Mouse (Mus musculus): ENCODE measurements around the gene Gm45799. TPM values are rescaled to one million over a fixed set of nuclear protein-coding genes. Genes with fewer than 3 reads are reported as not detected.

The Gm45799 gene
- total and polyA plus RNA-seq, 3 experiments, result 0.78 to 188 (median 2.0) TPM

- Histone ChIP-seq H3K4me3 (no peak overlapping the region), H3K27ac (no peak overlapping the region), H3K36me3 (ENCODE audit: control insufficient read depth, insufficient read depth, low read length) (peaks cover 5% of the 10 kb centered on the region), H3K9ac (ENCODE audit: low read depth, low read length) (no peak overlapping the region), H3K27me3 (ENCODE audit: control insufficient read depth, insufficient read depth, low read length) (no peaks in the 10 kb centered on the region), H3K4me1 (ENCODE audit: control insufficient read depth, insufficient read depth, low read length) (peaks cover 3% of the 10 kb centered on the region), H3K79me2 (replicated peaks; ENCODE audit: control insufficient read depth, insufficient read depth, low read length) (no peaks in the 10 kb centered on the region)
- intact Hi-C loops (cut with DNase I), result no loop called here
- WGBS, result 31% methylated on average over 1 of the region's 1 CpGs
- DNase-seq, result no peak
- TF ChIP-seq POLR2A (IDR thresholded peaks at IDR 0.05; ENCODE audit: insufficient read depth, low read depth, low read length) (no peak), EP300 (IDR thresholded peaks at IDR 0.05; ENCODE audit: insufficient read depth, low read depth, low read length) (no peak), CTCF (IDR thresholded peaks at IDR 0.05) (no peak)
Observed at GRCm38 (mm10) chr7:105615720-105616119, 24.6 kb upstream of the Gm45799 start.

DNA sequence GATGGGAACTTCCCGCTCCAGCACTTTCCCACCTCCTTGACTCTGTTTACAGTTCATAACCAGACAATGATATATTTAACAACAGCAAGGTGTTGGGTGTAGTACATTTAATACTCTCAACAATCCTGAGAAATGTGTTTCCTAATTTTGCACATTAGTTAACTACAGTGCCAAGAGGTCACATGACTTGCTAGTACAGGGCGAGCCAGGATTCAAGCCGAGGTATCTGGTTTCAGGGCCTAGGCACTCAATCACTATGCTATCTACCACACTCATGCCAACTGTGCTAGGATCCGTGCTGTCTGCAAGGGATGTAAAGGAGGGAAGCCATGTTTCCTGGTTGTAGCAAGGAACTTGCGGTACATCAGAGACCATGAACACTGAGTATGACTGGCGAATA is 23.8 kb upstream of the Gm45799 start:
- H3K27ac ChIP-seq, result no peak overlapping the region
- TF ChIP-seq CTCF (IDR thresholded peaks at IDR 0.05) (no peak), POLR2A (IDR thresholded peaks at IDR 0.05; ENCODE audit: insufficient read depth, low read depth, low read length) (no peak), EP300 (IDR thresholded peaks at IDR 0.05; ENCODE audit: insufficient read depth, low read depth, low read length) (no peak)
- no peak overlapping the region for H3K9ac ChIP-seq (ENCODE audit: low read depth, low read length)
- no peaks in the 10 kb centered on the region for H3K79me2 ChIP-seq (replicated peaks; ENCODE audit: control insufficient read depth, insufficient read depth, low read length)
- DNase-seq, result no peak
- 54% methylated on average over 6 of the region's 6 CpGs for WGBS
- peaks cover 5% of the 10 kb centered on the region for H3K36me3 ChIP-seq (ENCODE audit: control insufficient read depth, insufficient read depth, low read length)
- no peaks in the 10 kb centered on the region for H3K27me3 ChIP-seq (ENCODE audit: control insufficient read depth, insufficient read depth, low read length)
- intact Hi-C loops (cut with DNase I), result no loop called here
- H3K4me3 ChIP-seq, result no peak overlapping the region
- peaks cover 3% of the 10 kb centered on the region for H3K4me1 ChIP-seq (ENCODE audit: control insufficient read depth, insufficient read depth, low read length)

- TF ChIP-seq EP300 (IDR thresholded peaks at IDR 0.05; ENCODE audit: insufficient read depth, low read depth, low read length) (no peak), POLR2A (IDR thresholded peaks at IDR 0.05; ENCODE audit: insufficient read depth, low read depth, low read length) (no peak), CTCF (IDR thresholded peaks at IDR 0.05) (no peak)
- Histone ChIP-seq H3K27me3 (ENCODE audit: control insufficient read depth, insufficient read depth, low read length) (no peaks in the 10 kb centered on the region), H3K4me3 (no peak overlapping the region), H3K27ac (no peak overlapping the region), H3K36me3 (ENCODE audit: control insufficient read depth, insufficient read depth, low read length) (peaks cover 5% of the 10 kb centered on the region), H3K9ac (ENCODE audit: low read depth, low read length) (no peak overlapping the region), H3K4me1 (ENCODE audit: control insufficient read depth, insufficient read depth, low read length) (peaks cover 3% of the 10 kb centered on the region), H3K79me2 (replicated peaks; ENCODE audit: control insufficient read depth, insufficient read depth, low read length) (no peaks in the 10 kb centered on the region)
- DNase-seq, result no peak
- WGBS, result 96% methylated on average over 22 of the region's 22 CpGs
- intact Hi-C loops (cut with DNase I), result no loop called here
Observed at GRCm38 (mm10) chr7:105617810-105618209, 22.5 kb upstream of the Gm45799 start.

DNA sequence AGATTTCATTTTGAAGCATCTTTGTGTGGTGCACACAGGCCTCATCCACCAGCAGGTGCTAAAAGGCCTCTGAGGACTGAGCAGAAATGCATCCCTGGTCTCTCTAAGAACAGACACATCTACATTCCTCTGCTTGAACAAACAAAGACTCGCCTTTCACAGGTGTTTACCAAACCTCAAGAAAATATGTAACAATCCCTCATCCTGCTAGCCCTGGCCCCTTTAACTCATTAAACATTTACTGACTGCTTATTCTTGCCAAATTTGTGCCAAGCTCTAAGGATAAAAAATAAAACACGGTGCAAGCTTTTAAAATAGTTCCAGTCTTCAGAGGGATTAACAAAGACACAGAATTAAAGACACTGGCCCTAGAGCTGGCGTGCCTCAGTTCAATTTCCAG is 20.7 kb upstream of the Gm45799 start:
- no peak overlapping the region for H3K4me3 ChIP-seq
- no peaks in the 10 kb centered on the region for H3K79me2 ChIP-seq (replicated peaks; ENCODE audit: control insufficient read depth, insufficient read depth, low read length)
- intact Hi-C loops (cut with DNase I), result no loop called here
- H3K9ac ChIP-seq (ENCODE audit: low read depth, low read length), result no peak overlapping the region
- WGBS, result 91% methylated on average over 3 of the region's 3 CpGs
- TF ChIP-seq EP300 (IDR thresholded peaks at IDR 0.05; ENCODE audit: insufficient read depth, low read depth, low read length) (no peak), POLR2A (IDR thresholded peaks at IDR 0.05; ENCODE audit: insufficient read depth, low read depth, low read length) (no peak), CTCF (IDR thresholded peaks at IDR 0.05) (no peak)
- peaks cover 3% of the 10 kb centered on the region for H3K4me1 ChIP-seq (ENCODE audit: control insufficient read depth, insufficient read depth, low read length)
- peaks cover 5% of the 10 kb centered on the region for H3K36me3 ChIP-seq (ENCODE audit: control insufficient read depth, insufficient read depth, low read length)
- DNase-seq, result no peak
- no peaks in the 10 kb centered on the region for H3K27me3 ChIP-seq (ENCODE audit: control insufficient read depth, insufficient read depth, low read length)
- no peak overlapping the region for H3K27ac ChIP-seq

GRCm38 (mm10) chr7:105621053-105621452 is 19.3 kb upstream of the Gm45799 start:
- Histone ChIP-seq H3K79me2 (replicated peaks; ENCODE audit: control insufficient read depth, insufficient read depth, low read length) (no peaks in the 10 kb centered on the region), H3K27ac (no peak overlapping the region), H3K9ac (ENCODE audit: low read depth, low read length) (no peak overlapping the region), H3K36me3 (ENCODE audit: control insufficient read depth, insufficient read depth, low read length) (peaks cover 4% of the 10 kb centered on the region), H3K27me3 (ENCODE audit: control insufficient read depth, insufficient read depth, low read length) (no peaks in the 10 kb centered on the region), H3K4me1 (ENCODE audit: control insufficient read depth, insufficient read depth, low read length) (peaks cover 3% of the 10 kb centered on the region), H3K4me3 (no peak overlapping the region)
- WGBS, result 76% methylated on average over 4 of the region's 4 CpGs
- TF ChIP-seq POLR2A (IDR thresholded peaks at IDR 0.05; ENCODE audit: insufficient read depth, low read depth, low read length), result no peak
- no peak for TF ChIP-seq CTCF (IDR thresholded peaks at IDR 0.05)
- no peak for TF ChIP-seq EP300 (IDR thresholded peaks at IDR 0.05; ENCODE audit: insufficient read depth, low read depth, low read length)
- intact Hi-C loops (cut with DNase I), result no loop called here
- no peak for DNase-seq

DNA sequence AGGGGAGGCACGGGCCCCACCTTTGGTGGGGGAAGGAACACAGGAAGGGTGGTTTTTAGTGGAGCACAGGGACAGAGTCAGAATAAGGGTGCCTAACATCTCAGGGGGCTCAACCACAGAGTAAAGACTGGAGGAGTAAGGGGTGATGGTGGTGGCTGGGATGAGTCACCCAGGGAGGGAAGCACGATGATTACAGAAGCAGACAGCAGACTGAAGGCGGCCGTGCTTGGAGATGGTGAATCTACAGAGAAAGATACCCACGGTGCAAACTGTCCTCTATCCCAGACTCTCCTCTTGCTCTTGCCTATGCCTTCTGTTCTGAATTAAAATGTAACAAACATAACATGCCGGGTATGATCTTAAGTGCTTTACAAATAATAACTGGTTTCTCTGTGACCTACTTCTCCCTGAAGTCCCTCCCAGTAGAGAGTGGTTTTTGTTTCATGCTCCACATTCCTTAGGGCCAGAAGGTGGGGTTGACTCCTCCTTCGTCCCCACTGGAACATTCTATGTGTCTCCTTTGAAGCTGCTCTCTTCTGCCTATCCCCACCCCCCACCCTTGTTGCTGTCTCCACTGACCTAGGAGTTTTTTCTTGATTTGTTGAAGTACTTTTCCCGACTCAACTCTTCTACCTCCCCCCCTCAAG is 18.6 kb upstream of the Gm45799 start:
- intact Hi-C loops (cut with DNase I), result no loop called here
- H3K79me2 ChIP-seq (replicated peaks; ENCODE audit: control insufficient read depth, insufficient read depth, low read length), result no peaks in the 10 kb centered on the region
- no peaks in the 10 kb centered on the region for H3K4me1 ChIP-seq (ENCODE audit: control insufficient read depth, insufficient read depth, low read length)
- no peak overlapping the region for H3K9ac ChIP-seq (ENCODE audit: low read depth, low read length)
- H3K27ac ChIP-seq, result no peak overlapping the region
- 70% methylated on average over 8 of the region's 8 CpGs for WGBS
- no peak for DNase-seq
- H3K36me3 ChIP-seq (ENCODE audit: control insufficient read depth, insufficient read depth, low read length), result no peaks in the 10 kb centered on the region
- H3K27me3 ChIP-seq (ENCODE audit: control insufficient read depth, insufficient read depth, low read length), result no peaks in the 10 kb centered on the region
- TF ChIP-seq EP300 (IDR thresholded peaks at IDR 0.05; ENCODE audit: insufficient read depth, low read depth, low read length), result no peak
- no peak for TF ChIP-seq CTCF (IDR thresholded peaks at IDR 0.05)
- TF ChIP-seq POLR2A (IDR thresholded peaks at IDR 0.05; ENCODE audit: insufficient read depth, low read depth, low read length), result no peak
- no peak overlapping the region for H3K4me3 ChIP-seq

All from heart, adult 2 months (tissue).